Mouse (Mus musculus): ENCODE measurements at regions not wholly inside any gene's neighbourhood (a gene's known extent, or its start where the extent isn't known, plus 50 kb on each side); places are given as distances from the start of the nearest gene placed in this dataset.

GRCm38 (mm10) chr19:32939692-32940091 lies 182.4 kb downstream of the Pten start:
- TF ChIP-seq CTCF (conservative IDR thresholded peaks at IDR 0.05; ENCODE audit: low read length) (no peak), NANOG (IDR thresholded peaks at IDR 0.05; ENCODE audit: borderline replicate concordance, low read length) (no peak), POU5F1 (IDR thresholded peaks at IDR 0.05; ENCODE audit: borderline replicate concordance, low read length) (no peak)

Data from E14TG2a.4 (cell line).